ENCODE assay signal across 25 mouse cellular contexts in the genomic region with DNA sequence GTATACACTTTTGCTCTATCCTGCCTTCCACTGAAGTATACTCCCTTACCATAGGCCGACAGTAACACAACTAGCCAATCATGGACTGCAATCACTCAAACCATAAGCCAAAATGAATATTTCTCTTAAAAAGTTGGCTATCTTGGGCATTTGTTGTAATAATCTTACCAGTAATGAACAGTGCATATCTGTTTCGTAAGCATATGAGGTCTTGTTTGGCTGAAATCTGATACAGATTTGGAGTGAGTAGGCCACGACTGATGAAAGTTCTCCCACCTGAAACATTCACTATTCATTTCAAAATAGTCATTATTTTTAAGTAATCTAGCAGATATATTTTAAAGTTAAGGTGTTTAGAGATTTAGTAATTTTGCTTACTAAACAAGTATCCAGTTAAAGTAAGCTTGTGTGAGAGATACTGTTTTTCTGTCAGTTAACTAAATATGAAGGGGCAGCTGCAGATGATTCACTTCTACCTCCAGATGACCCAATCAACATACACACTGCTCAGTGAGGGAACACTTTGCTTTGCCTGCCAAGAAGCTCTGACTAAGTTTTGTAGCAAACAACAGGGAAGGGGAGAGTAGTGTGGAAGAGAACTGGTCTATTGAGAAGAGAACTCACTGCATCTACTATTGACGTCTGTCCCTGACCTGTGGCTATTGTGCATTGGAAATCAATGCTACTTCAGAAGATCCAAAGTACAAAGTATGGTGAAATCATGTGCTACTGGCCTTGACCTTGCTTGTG. TPM values are rescaled to one million over a fixed set of nuclear protein-coding genes. Genes with fewer than 3 reads are reported as not detected.
DNase-seq lines count a peak whose midpoint lies in the region; ATAC-seq and TF ChIP-seq lines count a peak whose summit lies in the region.
"Had no signal": no experiment of that assay in that cellular context is flagged by ENCODE, and none has a peak within 500 bp of the region (broad histone marks: within the 10 kb centered on the region; RNA-seq: fewer than 3 reads in every experiment).

No protein-coding gene starts in this region.

- peak overlapping the region; percentile 71 for H3K27ac ChIP-seq in liver, postnatal 0 days (ENCODE audit: low read depth)
- H3K27ac ChIP-seq: forebrain, embryonic 13.5 days; heart, embryonic 15.5 days; hindbrain, embryonic 13.5 days; liver, embryonic 13.5 days; macrophage had no signal

- TF ChIP-seq CTCF in liver, postnatal 0 days (IDR thresholded peaks at IDR 0.05; ENCODE audit: low read depth), result no peak

- ATAC-seq in liver, postnatal 0 days, result peak; percentile 92
- ATAC-seq: forebrain, embryonic 13.5 days; intestine, postnatal 0 days had no signal

- 68% methylated on average over 4 of the region's 4 CpGs for WGBS in liver, postnatal 0 days (ENCODE audit: insufficient replicate concordance)

- TF ChIP-seq EP300 in liver, postnatal 0 days (IDR thresholded peaks at IDR 0.05; ENCODE audit: low read depth), result peak; percentile 86

- no peaks in the 10 kb centered on the region for H3K27me3 ChIP-seq in liver, postnatal 0 days (ENCODE audit: insufficient read depth, low read length)
- H3K27me3 ChIP-seq: forebrain, embryonic 13.5 days; heart, embryonic 15.5 days; hindbrain, embryonic 13.5 days; liver, embryonic 13.5 days had no signal

- no peak overlapping the region for H3K9ac ChIP-seq in liver, postnatal 0 days (replicated peaks)
- H3K9ac ChIP-seq: forebrain, embryonic 13.5 days; heart, embryonic 15.5 days; hindbrain, embryonic 13.5 days; liver, embryonic 13.5 days had no signal

- no peaks in the 10 kb centered on the region for H3K9me3 ChIP-seq in liver, postnatal 0 days (ENCODE audit: low read length)
- H3K9me3 ChIP-seq: forebrain, embryonic 13.5 days; heart, embryonic 15.5 days; hindbrain, embryonic 13.5 days; liver, embryonic 13.5 days had no signal

- H3K4me2 ChIP-seq in liver, postnatal 0 days (ENCODE audit: low read depth, low read length), result no peak overlapping the region
- H3K4me2 ChIP-seq: forebrain, embryonic 13.5 days; heart, embryonic 15.5 days; hindbrain, embryonic 13.5 days; liver, embryonic 13.5 days had no signal

- H3K4me3 ChIP-seq in liver, postnatal 0 days (ENCODE audit: low read depth, low read length), result no peak overlapping the region
- H3K4me3 ChIP-seq: forebrain, embryonic 13.5 days; heart, embryonic 15.5 days; hindbrain, embryonic 13.5 days; liver, embryonic 13.5 days had no signal

- DNase-seq in adrenal gland, adult 2 months, result peak; percentile 45
- DNase-seq in adrenal gland, postnatal 25 days, result no peak
- DNase-seq in 3134 (ENCODE audit: extremely low read depth, insufficient read length, low spot score), result peak; percentile 41
- peak; percentile 82 for DNase-seq in NIH3T3 (ENCODE audit: low read depth)
- no peak for DNase-seq in liver, postnatal 0 days
- DNase-seq in thymus, postnatal 14 days, result no peak
- no peak for DNase-seq in B cell, adult 2 months
- DNase-seq in layer of hippocampus, adult 18-20 months (ENCODE audit: low spot score in 2 of 2), result no peak
- DNase-seq: cerebellum, adult 11-12 months; cerebellum, postnatal 10 days; gastrocnemius, postnatal 10 days; kidney, adult 9 months; kidney, postnatal 10 days; layer of hippocampus, adult 9-11 months; liver, embryonic 13.5 days; lung, adult 2 months; lung, postnatal 10 days; midbrain, embryonic 14.5 days; right cerebral cortex, postnatal 25 days; thymus, postnatal 25 days had no signal

- H3K4me1 ChIP-seq in liver, postnatal 0 days (ENCODE audit: insufficient read depth), result peaks cover 23% of the 10 kb centered on the region
- H3K4me1 ChIP-seq: forebrain, embryonic 13.5 days; heart, embryonic 15.5 days; hindbrain, embryonic 13.5 days; liver, embryonic 13.5 days had no signal

- H3K36me3 ChIP-seq in liver, postnatal 0 days (replicated peaks; ENCODE audit: insufficient read depth, low read length), result no peaks in the 10 kb centered on the region
- H3K36me3 ChIP-seq: heart, embryonic 15.5 days; hindbrain, embryonic 13.5 days; liver, embryonic 13.5 days had no signal

RNA-seq across cellular contexts. Expression of a gene that starts 8.6 kb away (rescaled TPM):
- 10 to 100 TPM; 30.3 to 49.2 TPM for total RNA-seq in adrenal gland, adult 2 months (2021)
- polyA plus RNA-seq in adrenal gland, adult 2 months (2012; rRNA removed), result 10.5 and 15.1 TPM in 2 replicates
- 61.3 and 80.1 TPM in 2 replicates for total RNA-seq in adrenal gland, postnatal 25 days (2021)
- 7.5 and 8.9 TPM in 2 replicates for polyA plus RNA-seq in liver, postnatal 0 days (2015; fragmentation: Nextera tagmentation; extraction: Ambion mirVana)
- total RNA-seq in layer of hippocampus, adult 18-20 months (2021), result 10 to 100 TPM; 42.3 to 45.7 TPM

Comparison
In these comparisons a context has a peak if more than half of its experiments do, and no peak if none do; other contexts are left out.
1. DNase-seq: peak in adrenal gland, adult 2 months (single experiment), 3134 (single experiment) and NIH3T3 (single experiment); none in adrenal gland, postnatal 25 days (single experiment), liver, postnatal 0 days (single experiment), thymus, postnatal 14 days (single experiment), B cell, adult 2 months (0 of 2) and layer of hippocampus, adult 18-20 months (0 of 2).